Mouse (Mus musculus) brain, embryonic 14.5 days (tissue): ENCODE measurements around the gene Kcnc4. TPM values are rescaled to one million over a fixed set of nuclear protein-coding genes. Genes with fewer than 3 reads are reported as not detected.

ENCODE experiments used
- DNase-seq: peaks from one replicate; pipeline ENCODE4 v3.0.0-alpha.2; 2011; ENCODE audit warnings: low read depth
- CTCF ChIP-seq: fragments of 200-500 bp; IDR thresholded peaks from 2 replicates; pipeline ENCODE4 v1.5.1; 2012; ENCODE audit warnings: inconsistent platforms, mild to moderate bottlenecking, moderate library complexity, borderline replicate concordance; ENCODE audit not compliant: insufficient read depth, insufficient read length; ENCODE audit errors: extremely low read depth
- POLR2A ChIP-seq: fragments of 200-500 bp; IDR thresholded peaks from 2 replicates; pipeline ENCODE4 v1.6.1; 2012; ENCODE audit warnings: mild to moderate bottlenecking, inconsistent platforms, borderline replicate concordance; ENCODE audit not compliant: poor library complexity, insufficient read depth, insufficient read length, severe bottlenecking; ENCODE audit errors: extremely low read depth
- polyA plus RNA-seq: library from polyadenylated mRNA; depleted of rRNA; stranded (reverse); fragments of >200 nt; gene quantifications from 2 replicates; pipeline ENCODE4 v1.2.3, GENCODE M21; 2012; rRNA removed

Gene Kcnc4
- polyA plus RNA-seq, 1 experiment = 13.3 TPM

GRCm38 (mm10) chr3:107413093-107413492, 46.3 kb downstream of the Kcnc4 start:
- DNase-seq = peak; percentile 22
- TF ChIP-seq CTCF = no peak
- no peak for TF ChIP-seq POLR2A

- TF ChIP-seq CTCF (no peak), POLR2A (no peak)
- DNase-seq = peak; percentile 40
Measured at GRCm38 (mm10) chr3:107412509-107412908, 46.8 kb downstream of the Kcnc4 start.

- no peak for TF ChIP-seq POLR2A
- no peak for TF ChIP-seq CTCF
- peak; percentile 91 for DNase-seq
Measured at GRCm38 (mm10) chr3:107411669-107412068, 47.7 kb downstream of the Kcnc4 start.

- DNase-seq = no peak
- TF ChIP-seq CTCF (no peak), POLR2A (no peak)
Measured at GRCm38 (mm10) chr3:107401401-107401800, 58.0 kb downstream of the Kcnc4 start.

- no peak for DNase-seq
- TF ChIP-seq CTCF (no peak), POLR2A (no peak)
Measured at GRCm38 (mm10) chr3:107399991-107400640, 59.2 kb downstream of the Kcnc4 start.

GRCm38 (mm10) chr3:107391198-107391597, 68.2 kb downstream of the Kcnc4 start:
- DNase-seq = no peak
- TF ChIP-seq CTCF (no peak), POLR2A (no peak)

Other genes starting within 250 kb of the Kcnc4 start
- 0.64 and 0.90 TPM in 2 replicates for gene Cym, start 237.8 kb downstream of the Kcnc4 start, polyA plus RNA-seq
- gene A630076J17Rik, start 228.9 kb downstream of the Kcnc4 start, polyA plus RNA-seq = not detected in 2 replicates
- gene Prok1, start 219.8 kb downstream of the Kcnc4 start, polyA plus RNA-seq = 0.53 and 0.78 TPM in 2 replicates
- gene Lamtor5, start 180.7 kb downstream of the Kcnc4 start, polyA plus RNA-seq = 91.3 and 119 TPM in 2 replicates
- gene Slc16a4, start 168.3 kb downstream of the Kcnc4 start, polyA plus RNA-seq = 0.49 and 0.81 TPM in 2 replicates
- 5.2 and 8.3 TPM in 2 replicates for gene Rbm15, start 125.9 kb downstream of the Kcnc4 start, polyA plus RNA-seq
- gene Slc6a17, start 58.5 kb upstream of the Kcnc4 start, polyA plus RNA-seq = 37.6 and 40.2 TPM in 2 replicates
- gene Ubl4b, start 95.5 kb upstream of the Kcnc4 start, polyA plus RNA-seq = not detected in 2 replicates
- 1.2 and 2.4 TPM in 2 replicates for gene Alx3, start 135.5 kb upstream of the Kcnc4 start, polyA plus RNA-seq
- not detected in 2 replicates for gene Gm10961, start 171.8 kb upstream of the Kcnc4 start, polyA plus RNA-seq
- 215 and 216 TPM in 2 replicates for gene Strip1, start 172.1 kb upstream of the Kcnc4 start, polyA plus RNA-seq
- 173 and 195 TPM in 2 replicates for gene Ahcyl1, start 237.0 kb upstream of the Kcnc4 start, polyA plus RNA-seq